Comparison of ENCODE assay signal across 27 mouse cellular contexts in the genomic region with DNA sequence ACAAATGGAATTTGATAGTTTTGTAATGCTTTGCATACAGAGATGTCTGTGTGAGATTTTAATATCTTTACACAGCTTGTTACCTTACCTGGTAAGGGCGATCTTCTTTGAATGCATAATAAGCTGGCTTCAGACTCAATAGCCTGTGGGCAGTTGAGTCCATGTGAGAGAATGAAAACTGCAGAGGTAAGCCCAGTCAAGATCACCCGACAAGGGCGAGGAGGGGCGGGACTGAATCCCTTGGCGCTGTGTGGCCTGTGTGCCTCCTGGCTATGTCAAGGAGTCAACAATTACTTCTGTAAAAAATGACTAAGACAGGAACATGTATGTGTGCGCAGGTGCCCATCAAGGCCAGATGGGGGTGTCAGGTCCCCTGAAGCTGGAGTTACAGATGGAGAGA. TPM values are rescaled to one million over a fixed set of nuclear protein-coding genes. Genes with fewer than 3 reads are reported as not detected.
DNase-seq lines count a peak whose midpoint lies in the region; ATAC-seq lines count a peak whose summit lies in the region.
"Had no signal": no experiment of that assay in that cellular context is flagged by ENCODE, and none has a peak within 500 bp of the region (broad histone marks: within the 10 kb centered on the region; RNA-seq: fewer than 3 reads in every experiment).

No protein-coding gene starts in this region.

- H3K4me2 ChIP-seq in hindbrain, embryonic 14.5 days (replicated peaks), result no peak overlapping the region
- no peak overlapping the region for H3K4me2 ChIP-seq in hindbrain, embryonic 11.5 days (replicated peaks; ENCODE audit: low read depth, low read length)
- H3K4me2 ChIP-seq in midbrain, embryonic 16.5 days (ENCODE audit: low read length), result no peak overlapping the region
- no peak overlapping the region for H3K4me2 ChIP-seq in midbrain, embryonic 13.5 days (replicated peaks)
- H3K4me2 ChIP-seq in kidney, embryonic 16.5 days (replicated peaks; ENCODE audit: low read depth, low read length), result no peak overlapping the region
- no peak overlapping the region for H3K4me2 ChIP-seq in intestine, embryonic 16.5 days (ENCODE audit: low read depth, low read length)
- H3K4me2 ChIP-seq: embryonic facial prominence, embryonic 15.5 days; heart, embryonic 12.5 days; liver, embryonic 15.5 days; lung, embryonic 15.5 days; neural tube, embryonic 12.5 days had no signal

- H3K36me3 ChIP-seq in hindbrain, embryonic 14.5 days (replicated peaks; ENCODE audit: control insufficient read depth, insufficient read depth), result peaks cover 23% of the 10 kb centered on the region
- H3K36me3 ChIP-seq in hindbrain, embryonic 11.5 days (ENCODE audit: control insufficient read depth, insufficient read depth, low read length), result 0 out of 2 replicates have a peak, but pooled peaks cover 4% of the 10 kb centered on the region
- peaks cover 2% of the 10 kb centered on the region for H3K36me3 ChIP-seq in midbrain, embryonic 16.5 days (ENCODE audit: control insufficient read depth, insufficient read depth, low read length)
- peaks cover 16% of the 10 kb centered on the region for H3K36me3 ChIP-seq in midbrain, embryonic 13.5 days
- peaks cover 12% of the 10 kb centered on the region for H3K36me3 ChIP-seq in kidney, embryonic 16.5 days (ENCODE audit: insufficient read depth, low read length)
- no peaks in the 10 kb centered on the region for H3K36me3 ChIP-seq in intestine, embryonic 16.5 days (ENCODE audit: control insufficient read depth, insufficient read depth, low read length)

- peak; percentile 40; the same call in 1 of the 2 replicates for ATAC-seq in hindbrain, embryonic 14.5 days (ENCODE audit: low FRiP score)
- ATAC-seq in hindbrain, embryonic 11.5 days (ENCODE audit: low FRiP score), result no peak
- peak; percentile 40; the same call in 1 of the 2 replicates for ATAC-seq in midbrain, embryonic 16.5 days
- ATAC-seq in midbrain, embryonic 13.5 days, result no peak
- ATAC-seq in kidney, embryonic 16.5 days (ENCODE audit: low FRiP score, low TSS enrichment), result peak; percentile 12; the same call in 1 of the 2 replicates
- no peak for ATAC-seq in intestine, embryonic 16.5 days
- ATAC-seq: CD4-positive, CD25-positive, alpha-beta regulatory T cell, adult 4 months had no signal

- WGBS in hindbrain, embryonic 14.5 days, result 83% methylated on average over 6 of the region's 6 CpGs
- WGBS in hindbrain, embryonic 11.5 days, result 91% methylated on average over 6 of the region's 6 CpGs
- 82% methylated on average over 6 of the region's 6 CpGs for WGBS in midbrain, embryonic 16.5 days
- 84% methylated on average over 6 of the region's 6 CpGs for WGBS in midbrain, embryonic 13.5 days
- 74% methylated on average over 6 of the region's 6 CpGs for WGBS in kidney, embryonic 16.5 days
- 79% methylated on average over 6 of the region's 6 CpGs for WGBS in intestine, embryonic 16.5 days

- no peaks in the 10 kb centered on the region for H3K9me3 ChIP-seq in hindbrain, embryonic 14.5 days (ENCODE audit: control insufficient read depth, low read length)
- no peaks in the 10 kb centered on the region for H3K9me3 ChIP-seq in hindbrain, embryonic 11.5 days (ENCODE audit: control insufficient read depth, low read length)
- H3K9me3 ChIP-seq in midbrain, embryonic 16.5 days (replicated peaks; ENCODE audit: control insufficient read depth, low read length, poor library complexity, severe bottlenecking), result no peaks in the 10 kb centered on the region
- no peaks in the 10 kb centered on the region for H3K9me3 ChIP-seq in midbrain, embryonic 13.5 days
- H3K9me3 ChIP-seq in kidney, embryonic 16.5 days (ENCODE audit: low read length), result no peaks in the 10 kb centered on the region
- H3K9me3 ChIP-seq in intestine, embryonic 16.5 days (ENCODE audit: control insufficient read depth, low read length), result no peaks in the 10 kb centered on the region
- H3K9me3 ChIP-seq: embryonic facial prominence, embryonic 15.5 days; heart, embryonic 12.5 days; limb, embryonic 10.5 days; liver, embryonic 15.5 days; lung, embryonic 15.5 days; neural tube, embryonic 12.5 days had no signal

- DNase-seq in hindbrain, embryonic 14.5 days (ENCODE audit: low spot score), result no peak
- no peak for DNase-seq in hindbrain, embryonic 11.5 days (ENCODE audit: low spot score)
- DNase-seq in adrenal gland, adult (ENCODE audit: inconsistent age in 2 of 2, low spot score in 1 of 2), result no peak
- DNase-seq: adrenal gland, adult 2 months; cerebellum, adult 11 months; cerebellum, adult 9-11 months; forebrain, postnatal 0 days; gastrocnemius, postnatal 14 days; heart, adult 18-20 months; heart, postnatal 10 days; liver; retina, postnatal 1 day; right cerebral cortex, postnatal 25 days; spleen, adult 18-20 months; thymus, postnatal 14 days had no signal

- no peak overlapping the region for H3K4me3 ChIP-seq in hindbrain, embryonic 14.5 days (replicated peaks; ENCODE audit: low read length)
- H3K4me3 ChIP-seq in hindbrain, embryonic 11.5 days (ENCODE audit: low read depth, low read length), result no peak overlapping the region
- no peak overlapping the region for H3K4me3 ChIP-seq in midbrain, embryonic 16.5 days (ENCODE audit: low read depth, low read length)
- H3K4me3 ChIP-seq in midbrain, embryonic 13.5 days (replicated peaks), result no peak overlapping the region
- H3K4me3 ChIP-seq in kidney, embryonic 16.5 days (ENCODE audit: low read length), result no peak overlapping the region
- no peak overlapping the region for H3K4me3 ChIP-seq in intestine, embryonic 16.5 days (ENCODE audit: low read length)
- H3K4me3 ChIP-seq: embryonic facial prominence, embryonic 15.5 days; heart, embryonic 12.5 days; limb, embryonic 10.5 days; liver, embryonic 15.5 days; lung, embryonic 15.5 days; neural tube, embryonic 12.5 days had no signal

- no peaks in the 10 kb centered on the region for H3K27me3 ChIP-seq in hindbrain, embryonic 14.5 days (ENCODE audit: control insufficient read depth, insufficient read depth, low read length)
- H3K27me3 ChIP-seq in hindbrain, embryonic 11.5 days (ENCODE audit: control insufficient read depth, insufficient read depth, low read length), result no peaks in the 10 kb centered on the region
- H3K27me3 ChIP-seq in midbrain, embryonic 16.5 days (ENCODE audit: control insufficient read depth, insufficient read depth, low read depth, low read length), result no peaks in the 10 kb centered on the region
- H3K27me3 ChIP-seq in midbrain, embryonic 13.5 days, result no peaks in the 10 kb centered on the region
- H3K27me3 ChIP-seq in kidney, embryonic 16.5 days (ENCODE audit: insufficient read depth, low read length), result no peaks in the 10 kb centered on the region
- no peaks in the 10 kb centered on the region for H3K27me3 ChIP-seq in intestine, embryonic 16.5 days (replicated peaks; ENCODE audit: control insufficient read depth, insufficient read depth, low read length)
- H3K27me3 ChIP-seq: embryonic facial prominence, embryonic 15.5 days; heart, embryonic 12.5 days; liver, embryonic 15.5 days; lung, embryonic 15.5 days; neural tube, embryonic 12.5 days had no signal

- no peak overlapping the region for H3K27ac ChIP-seq in hindbrain, embryonic 14.5 days
- no peak overlapping the region for H3K27ac ChIP-seq in hindbrain, embryonic 11.5 days (ENCODE audit: low read depth, low read length)
- H3K27ac ChIP-seq in midbrain, embryonic 16.5 days (ENCODE audit: low read length), result no peak overlapping the region
- H3K27ac ChIP-seq in midbrain, embryonic 13.5 days, result no peak overlapping the region; the same call in 1 of the 2 replicates
- H3K27ac ChIP-seq in kidney, embryonic 16.5 days (ENCODE audit: low read length), result no peak overlapping the region
- H3K27ac ChIP-seq in intestine, embryonic 16.5 days (ENCODE audit: low read length), result no peak overlapping the region
- H3K27ac ChIP-seq: embryonic facial prominence, embryonic 15.5 days; limb, embryonic 10.5 days; liver, embryonic 15.5 days; lung, embryonic 15.5 days; macrophage; neural tube, embryonic 12.5 days had no signal

- H3K9ac ChIP-seq in hindbrain, embryonic 14.5 days, result no peak overlapping the region
- no peak overlapping the region for H3K9ac ChIP-seq in hindbrain, embryonic 11.5 days (ENCODE audit: low read depth, low read length)
- H3K9ac ChIP-seq in midbrain, embryonic 16.5 days (ENCODE audit: low read depth, low read length), result no peak overlapping the region
- no peak overlapping the region for H3K9ac ChIP-seq in midbrain, embryonic 13.5 days (replicated peaks)
- no peak overlapping the region for H3K9ac ChIP-seq in kidney, embryonic 16.5 days (replicated peaks; ENCODE audit: low read length)
- no peak overlapping the region for H3K9ac ChIP-seq in intestine, embryonic 16.5 days (ENCODE audit: low read depth, low read length)
- H3K9ac ChIP-seq: embryonic facial prominence, embryonic 15.5 days; forebrain, postnatal 0 days; heart, embryonic 12.5 days; liver, embryonic 15.5 days; lung, embryonic 15.5 days; neural tube, embryonic 12.5 days had no signal

- H3K4me1 ChIP-seq in hindbrain, embryonic 14.5 days (replicated peaks; ENCODE audit: control insufficient read depth, insufficient read depth, low read length), result no peaks in the 10 kb centered on the region
- no peaks in the 10 kb centered on the region for H3K4me1 ChIP-seq in hindbrain, embryonic 11.5 days (replicated peaks; ENCODE audit: control insufficient read depth, insufficient read depth, low read length)
- no peaks in the 10 kb centered on the region for H3K4me1 ChIP-seq in midbrain, embryonic 16.5 days (ENCODE audit: control insufficient read depth, insufficient read depth, low read length)
- H3K4me1 ChIP-seq in midbrain, embryonic 13.5 days (replicated peaks), result peaks cover 7% of the 10 kb centered on the region; the same call in 1 of the 2 replicates
- no peaks in the 10 kb centered on the region for H3K4me1 ChIP-seq in kidney, embryonic 16.5 days (ENCODE audit: insufficient read depth, low read length)
- no peaks in the 10 kb centered on the region for H3K4me1 ChIP-seq in intestine, embryonic 16.5 days (ENCODE audit: control insufficient read depth, insufficient read depth, low read length)
- H3K4me1 ChIP-seq: embryonic facial prominence, embryonic 15.5 days; heart, embryonic 12.5 days; liver, embryonic 15.5 days; lung, embryonic 15.5 days had no signal

RNA-seq across cellular contexts. Expression of gene Grik4, which starts 18.2 kb away (rescaled TPM):
- 5.1 and 5.8 TPM in 2 replicates for polyA plus RNA-seq in hindbrain, embryonic 14.5 days (2014; fragmentation: Nextera tagmentation; extraction: Ambion mirVana)
- polyA plus RNA-seq in hindbrain, embryonic 11.5 days (2014; fragmentation: Nextera tagmentation; extraction: Ambion mirVana), result 1.2 and 1.6 TPM in 2 replicates
- polyA plus RNA-seq in midbrain, embryonic 16.5 days (2015; fragmentation: Nextera tagmentation; extraction: Ambion mirVana), result 11.7 and 12.3 TPM in 2 replicates
- 6.2 and 6.8 TPM in 2 replicates for polyA plus RNA-seq in midbrain, embryonic 13.5 days (2015; fragmentation: Nextera tagmentation; extraction: Ambion mirVana)
- polyA plus RNA-seq in kidney, embryonic 16.5 days (2015; fragmentation: Nextera tagmentation; extraction: Ambion mirVana), result 3.3 and 4.4 TPM in 2 replicates
- 1.1 TPM in 2 replicates for polyA plus RNA-seq in intestine, embryonic 16.5 days (2015; fragmentation: Nextera tagmentation; extraction: Ambion mirVana)
- polyA plus RNA-seq: CD4-positive, CD25-positive, alpha-beta regulatory T cell, adult 4 months; macrophage had no signal

Comparison
In these comparisons a context has a peak if more than half of its experiments do, and no peak if none do; other contexts are left out.
1. ATAC-seq: peak in hindbrain, embryonic 14.5 days (single experiment), midbrain, embryonic 16.5 days (single experiment) and kidney, embryonic 16.5 days (single experiment); none in hindbrain, embryonic 11.5 days (single experiment), midbrain, embryonic 13.5 days (single experiment) and intestine, embryonic 16.5 days (single experiment).